Mouse (Mus musculus) ES-E14 (cell line): ENCODE measurements around the gene Ucma. TPM values are rescaled to one million over a fixed set of nuclear protein-coding genes. Genes with fewer than 3 reads are reported as not detected.

Experiments
- DNase-seq: peaks from one replicate; pipeline ENCODE4 v3.0.0-alpha.2; 2013; ENCODE audit warnings: low read depth, low spot score
- H3K27ac ChIP-seq: 2 replicates; pipeline ENCODE4 v1.5.1; 2012; ENCODE audit warnings: low read depth, mild to moderate bottlenecking, low read length, moderate library complexity, mixed read lengths; ENCODE audit not compliant: poor library complexity, insufficient read depth, severe bottlenecking
- H3K36me3 ChIP-seq: 2 replicates; pipeline ENCODE4 v1.6.1; 2012; ENCODE audit warnings: mild to moderate bottlenecking, low read length, moderate library complexity, mixed read lengths; ENCODE audit not compliant: control insufficient read depth, poor library complexity, insufficient read depth, severe bottlenecking
- H3K4me1 ChIP-seq, 2 experiments: fragments of 150-350 bp in 1 of 2; sonication (generic) in 1 of 2; 2 replicates each; pipeline ENCODE4 v1.6.1; 2012; ENCODE audit warnings: low read length in 2 of 2, mild to moderate bottlenecking in 1 of 2, mixed read lengths in 1 of 2; ENCODE audit not compliant: control insufficient read depth in 2 of 2, insufficient read depth in 2 of 2, poor library complexity in 1 of 2
- H3K4me3 ChIP-seq, 2 experiments: fragments of 150-350 bp in 1 of 2; sonication (generic) in 1 of 2; 2 replicates each; pipeline ENCODE4 v1.5.1; 2012; ENCODE audit warnings: low read length in 2 of 2, low read depth in 1 of 2, mild to moderate bottlenecking in 1 of 2, mixed read lengths in 1 of 2; ENCODE audit not compliant: insufficient read depth in 1 of 2, poor library complexity in 1 of 2, severe bottlenecking in 1 of 2
- H3K9ac ChIP-seq: 2 replicates; pipeline ENCODE4 v1.6.1; 2012; ENCODE audit warnings: low read depth, mild to moderate bottlenecking, low read length, mixed read lengths; ENCODE audit not compliant: poor library complexity, insufficient read depth, severe bottlenecking
- H3K9me3 ChIP-seq: fragments of 150-350 bp; sonication (generic); 2 replicates; pipeline ENCODE4 v1.6.1; 2012; ENCODE audit warnings: low read depth, mild to moderate bottlenecking, low read length; ENCODE audit not compliant: control insufficient read depth, insufficient read depth
- CHD2 ChIP-seq: IDR thresholded peaks from 2 replicates; pipeline ENCODE4 v1.6.1; 2014; ENCODE audit warnings: mild to moderate bottlenecking, low read depth, low read length, inconsistent platforms
- HCFC1 ChIP-seq: IDR thresholded peaks from 2 replicates; pipeline ENCODE4 v1.6.1; 2012; ENCODE audit warnings: low read length, inconsistent platforms, borderline replicate concordance; ENCODE audit not compliant: insufficient read depth
- MAFK ChIP-seq: IDR thresholded peaks from 2 replicates; pipeline ENCODE4 v1.6.1; 2014; ENCODE audit warnings: mild to moderate bottlenecking, low read depth, low read length, inconsistent platforms; ENCODE audit not compliant: insufficient read depth
- ZC3H11A ChIP-seq: IDR thresholded peaks from 2 replicates; pipeline ENCODE4 v1.6.1; 2012; ENCODE audit warnings: low read depth, mild to moderate bottlenecking, inconsistent platforms, low read length, borderline replicate concordance
- ZNF384 ChIP-seq: IDR thresholded peaks from 2 replicates; pipeline ENCODE4 v1.6.1; 2012; ENCODE audit warnings: low read depth, low read length, inconsistent platforms
- in situ Hi-C, 2 experiments: fragments of 600-800 bp; cut with MboI; formaldehyde crosslinking; loops; one replicate each; pipeline ENCODE4 v1.15.1; 2025; ENCODE audit warnings: low sequenced_read_pairs in 2 of 2, inconsistent platforms in 1 of 2; ENCODE audit not compliant: unreplicated experiment in 2 of 2
- total RNA-seq: library from RNA; depleted of rRNA; stranded (reverse); fragments of 300-350 nt; gene quantifications from 2 replicates; pipeline ENCODE4 v1.2.3, GENCODE M21; 2012; rRNA removed

Ucma gene
- 2.5 and 2.7 TPM in 2 replicates for total RNA-seq

DNA sequence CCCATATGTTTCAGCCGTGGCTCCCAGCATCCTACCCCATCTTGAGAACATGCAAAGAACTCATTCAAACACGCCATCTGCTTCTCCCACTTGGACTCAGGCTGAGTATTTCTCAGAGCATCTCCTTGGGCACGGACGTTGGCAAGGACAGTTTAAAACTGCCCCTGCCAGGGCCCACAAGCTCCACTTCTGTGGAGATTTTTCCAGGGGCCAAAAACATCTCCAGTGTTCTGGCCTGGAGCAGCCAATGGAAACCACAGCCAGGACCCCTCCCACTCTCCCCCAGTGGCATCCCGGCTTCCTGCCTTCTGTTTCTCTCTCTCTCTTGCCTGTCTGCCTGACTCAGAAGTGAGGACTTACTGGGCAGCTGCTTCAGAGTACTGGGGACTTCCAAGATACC, at the start of gene Ucma:
TSS of gene Ucma (plus strand) at position 316 of the 400 bp plus-strand sequence.
- no peak for DNase-seq
- Histone ChIP-seq H3K9me3 (no peaks in the 10 kb centered on the region), H3K9ac (no peak within 1 kb of the TSS), H3K27ac (no peak within 1 kb of the TSS), H3K36me3 (no peaks in the 10 kb centered on the region), H3K4me1 (peaks cover 0 to 12% of the 10 kb centered on the region in 2 experiments; a peak in 2 of 4 replicates), H3K4me3 (no peak within 1 kb of the TSS)
- in situ Hi-C loops: no loop called here
- TF ChIP-seq ZNF384: no peak
- no peak for TF ChIP-seq HCFC1
- no peak for TF ChIP-seq MAFK
- TF ChIP-seq CHD2: no peak
- TF ChIP-seq ZC3H11A: no peak

DNA sequence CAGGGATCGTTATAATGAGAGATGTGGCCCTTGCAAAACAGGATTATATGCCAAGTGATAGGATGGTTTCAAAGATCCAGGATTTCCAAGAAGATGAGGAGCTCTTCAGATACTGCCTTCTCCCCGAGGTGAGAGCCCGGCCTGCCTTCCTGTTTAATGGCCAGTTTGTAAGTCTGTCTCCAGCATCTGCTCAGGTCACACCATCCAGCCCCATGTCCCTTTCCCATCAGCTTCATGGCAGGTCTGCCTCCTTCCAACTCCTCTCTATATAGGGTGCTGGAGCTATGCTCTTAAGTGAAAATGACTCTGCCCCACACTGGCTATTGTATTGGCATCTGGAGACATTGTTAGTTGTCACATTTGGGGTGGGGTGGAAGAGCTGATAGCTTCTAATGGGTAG, 48.5 kb upstream of the Ucma start:
- no peak for DNase-seq
- in situ Hi-C loops: no loop called here
- Histone ChIP-seq H3K9ac (no peak overlapping the region), H3K4me3 (no peak overlapping the region), H3K36me3 (peaks cover 5% of the 10 kb centered on the region), H3K4me1 (no peaks in the 10 kb centered on the region), H3K27ac (no peak overlapping the region), H3K9me3 (no peaks in the 10 kb centered on the region; the same call in 1 of the 2 replicates)
- TF ChIP-seq MAFK (no peak), CHD2 (no peak), ZC3H11A (no peak), HCFC1 (no peak), ZNF384 (no peak)

DNA sequence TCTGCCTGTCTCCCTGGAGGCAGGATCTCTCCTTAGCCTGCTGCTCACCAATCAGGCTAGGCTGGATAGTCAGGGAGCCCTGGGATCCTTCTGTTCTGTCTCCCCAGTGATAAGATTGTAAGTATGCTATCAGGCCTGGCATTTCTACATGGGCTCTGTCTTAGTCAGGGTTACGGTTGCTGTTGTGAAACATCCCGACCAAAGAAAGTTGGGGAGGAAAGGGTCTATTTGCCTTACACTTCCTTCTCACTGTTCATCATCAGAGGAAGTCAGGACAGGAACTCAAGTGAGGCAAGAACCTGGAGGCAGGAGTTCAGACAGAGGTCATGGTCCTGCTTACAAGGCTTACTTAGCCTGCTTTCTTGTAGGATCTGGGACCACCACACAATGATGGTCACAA, 46.7 kb upstream of the Ucma start:
- Histone ChIP-seq H3K36me3 (peaks cover 7% of the 10 kb centered on the region), H3K4me3 (no peak overlapping the region), H3K4me1 (no peaks in the 10 kb centered on the region), H3K27ac (no peak overlapping the region), H3K9ac (no peak overlapping the region), H3K9me3 (no peaks in the 10 kb centered on the region; the same call in 1 of the 2 replicates)
- DNase-seq: no peak
- in situ Hi-C loops: no loop called here
- no peak for TF ChIP-seq CHD2
- no peak for TF ChIP-seq ZNF384

DNA sequence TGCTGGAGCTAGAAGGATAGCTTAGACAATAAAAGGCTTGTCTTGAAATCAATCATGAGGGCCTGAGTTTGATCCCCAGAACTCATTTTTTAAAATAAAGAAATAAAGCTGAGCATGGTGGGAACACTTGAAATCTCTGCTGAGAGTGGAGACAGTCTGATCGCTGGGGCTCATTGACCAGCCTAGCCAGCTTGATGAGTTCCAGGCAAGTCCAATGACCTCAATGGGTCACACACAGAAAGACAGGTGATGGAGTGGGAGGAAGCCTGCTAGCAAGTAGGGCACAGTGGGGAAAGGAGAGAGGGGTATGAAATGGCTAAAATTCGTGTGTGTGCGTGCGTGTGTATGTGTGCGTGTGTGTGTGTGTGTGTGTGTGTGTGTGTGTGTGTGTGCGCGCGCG, 41.4 kb upstream of the Ucma start:
- Histone ChIP-seq H3K9ac (no peak overlapping the region), H3K27ac (no peak overlapping the region), H3K4me3 (no peak overlapping the region), H3K36me3 (peaks cover 5% of the 10 kb centered on the region), H3K4me1 (no peaks in the 10 kb centered on the region), H3K9me3 (no peaks in the 10 kb centered on the region)
- in situ Hi-C loops: no loop called here
- TF ChIP-seq HCFC1: no peak
- no peak for TF ChIP-seq MAFK
- TF ChIP-seq ZC3H11A: no peak
- TF ChIP-seq CHD2: no peak
- no peak for TF ChIP-seq ZNF384
- DNase-seq: no peak

DNA sequence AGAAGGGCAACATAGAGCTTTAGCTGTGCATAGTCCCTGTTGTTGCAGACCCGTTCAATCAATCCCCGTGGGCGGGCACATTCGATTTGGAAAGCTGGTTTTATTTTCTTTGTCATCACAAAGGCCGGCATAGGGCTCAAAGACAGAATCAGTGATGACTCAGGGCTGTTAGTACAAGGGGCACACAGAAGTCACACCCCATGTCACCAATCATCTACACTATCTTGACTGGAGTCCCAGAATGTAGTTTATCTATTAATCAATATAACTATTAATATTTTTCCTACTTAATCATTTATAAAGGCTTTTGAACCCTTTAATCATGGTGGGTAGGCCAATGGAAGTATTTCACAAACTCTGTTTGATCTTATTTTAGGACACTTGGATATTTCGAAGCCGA, 38.0 kb upstream of the Ucma start:
- no peak overlapping the region for H3K4me3 ChIP-seq
- H3K9ac ChIP-seq: no peak overlapping the region
- peaks cover 5% of the 10 kb centered on the region; the same call in 1 of the 2 replicates for H3K36me3 ChIP-seq
- in situ Hi-C loops: no loop called here
- no peaks in the 10 kb centered on the region for H3K9me3 ChIP-seq
- H3K27ac ChIP-seq: no peak overlapping the region
- TF ChIP-seq MAFK: no peak
- no peak for TF ChIP-seq HCFC1
- TF ChIP-seq CHD2: no peak
- no peak for TF ChIP-seq ZC3H11A
- no peak for TF ChIP-seq ZNF384
- H3K4me1 ChIP-seq: no peaks in the 10 kb centered on the region
- no peak for DNase-seq
